11 mouse cellular contexts compared by ENCODE assay signal in genomic region chr17:5994606-5995005, GRCm38 (mm10). TPM values are rescaled to one million over a fixed set of nuclear protein-coding genes. Genes with fewer than 3 reads are reported as not detected.
DNase-seq lines count a peak whose midpoint lies in the region; ATAC-seq and TF ChIP-seq lines count a peak whose summit lies in the region.
"Had no signal": no experiment of that assay in that cellular context is flagged by ENCODE, and none has a peak within 500 bp of the region (broad histone marks: within the 10 kb centered on the region; RNA-seq: fewer than 3 reads in every experiment).

No protein-coding gene starts in this region.

- H3K4me3 ChIP-seq in heart, postnatal 0 days (ENCODE audit: low read depth, low read length) = no peak overlapping the region
- H3K4me3 ChIP-seq: embryonic facial prominence, embryonic 15.5 days had no signal

- no peak for TF ChIP-seq EP300 in heart, postnatal 0 days (IDR thresholded peaks at IDR 0.05; ENCODE audit: low read depth)

- H3K4me2 ChIP-seq in heart, postnatal 0 days (ENCODE audit: low read depth, low read length) = no peak overlapping the region
- H3K4me2 ChIP-seq: embryonic facial prominence, embryonic 15.5 days had no signal

- peaks cover 47% of the 10 kb centered on the region for H3K4me1 ChIP-seq in heart, postnatal 0 days (ENCODE audit: control insufficient read depth, insufficient read depth)

- intact Hi-C loops in heart, postnatal 14 days (cut with DNase I) = no loop called here

- 33% methylated on average over 6 of the region's 6 CpGs for WGBS in heart, postnatal 0 days

- no peaks in the 10 kb centered on the region for H3K9me3 ChIP-seq in heart, postnatal 0 days (replicated peaks; ENCODE audit: control insufficient read depth, low read length)
- H3K9me3 ChIP-seq: embryonic facial prominence, embryonic 15.5 days had no signal

- peak overlapping the region; percentile 97 for H3K27ac ChIP-seq in heart, postnatal 0 days (ENCODE audit: low read depth)
- H3K27ac ChIP-seq: embryonic facial prominence, embryonic 15.5 days had no signal

- TF ChIP-seq CTCF in heart, postnatal 0 days (IDR thresholded peaks at IDR 0.05; ENCODE audit: low read depth) = no peak

- no peak for ATAC-seq in heart, postnatal 0 days (ENCODE audit: insufficient read depth, low read depth)

- H3K9ac ChIP-seq in heart, postnatal 0 days (replicated peaks; ENCODE audit: low read depth, low read length) = no peak overlapping the region
- H3K9ac ChIP-seq: embryonic facial prominence, embryonic 15.5 days had no signal

- H3K27me3 ChIP-seq in heart, postnatal 0 days (ENCODE audit: control insufficient read depth, insufficient read depth, low read length) = no peaks in the 10 kb centered on the region
- H3K27me3 ChIP-seq: embryonic facial prominence, embryonic 15.5 days had no signal

- H3K36me3 ChIP-seq in heart, postnatal 0 days (replicated peaks; ENCODE audit: control insufficient read depth, insufficient read depth, low read length) = 0 out of 2 replicates have a peak, but pooled peaks cover 4% of the 10 kb centered on the region
- H3K36me3 ChIP-seq: embryonic facial prominence, embryonic 15.5 days had no signal

- no peak for DNase-seq in heart, postnatal 0 days (ENCODE audit: low spot score)
- DNase-seq in heart, postnatal 14 days = no peak
- peak; percentile 43 for DNase-seq in right cerebral cortex, postnatal 25 days
- no peak for DNase-seq in right cerebral cortex, postnatal 4 days
- peak; percentile 58 for DNase-seq in adrenal gland, postnatal 14 days
- no peak for DNase-seq in spleen, postnatal 4 days (ENCODE audit: low spot score in 2 of 2)
- no peak for DNase-seq in T-cell, adult 2 months (ENCODE audit: low spot score)
- DNase-seq: cerebellum, postnatal 14 days; kidney, adult 2 months; lung, postnatal 14 days had no signal

RNA-seq across cellular contexts. Expression of gene Synj2, which starts 53.5 kb away (rescaled TPM):
- total RNA-seq in heart, postnatal 0 days (2014; rRNA removed; ENCODE audit: low replicate concordance) = 14.7 and 15.9 TPM in 2 replicates
- polyA plus RNA-seq in heart, postnatal 0 days (2015; fragmentation: Nextera tagmentation; extraction: Ambion mirVana) = 4.1 and 4.8 TPM in 2 replicates
- total RNA-seq in heart, postnatal 14 days (2021) = 10 to 100 TPM; 30.7 to 32.1 TPM
- total RNA-seq in adrenal gland, postnatal 14 days (2021) = 12.4 and 13.3 TPM in 2 replicates

Comparison
In these comparisons a context has a peak if more than half of its experiments do, and no peak if none do; other contexts are left out.
1. DNase-seq: peak in right cerebral cortex, postnatal 25 days (single experiment) and adrenal gland, postnatal 14 days (single experiment); none in heart, postnatal 0 days (single experiment), heart, postnatal 14 days (0 of 2), right cerebral cortex, postnatal 4 days (single experiment), spleen, postnatal 4 days (0 of 2) and T-cell, adult 2 months (single experiment).